Mouse (Mus musculus): ENCODE data around the gene Mre11a.

Gene Mre11a

DNA sequence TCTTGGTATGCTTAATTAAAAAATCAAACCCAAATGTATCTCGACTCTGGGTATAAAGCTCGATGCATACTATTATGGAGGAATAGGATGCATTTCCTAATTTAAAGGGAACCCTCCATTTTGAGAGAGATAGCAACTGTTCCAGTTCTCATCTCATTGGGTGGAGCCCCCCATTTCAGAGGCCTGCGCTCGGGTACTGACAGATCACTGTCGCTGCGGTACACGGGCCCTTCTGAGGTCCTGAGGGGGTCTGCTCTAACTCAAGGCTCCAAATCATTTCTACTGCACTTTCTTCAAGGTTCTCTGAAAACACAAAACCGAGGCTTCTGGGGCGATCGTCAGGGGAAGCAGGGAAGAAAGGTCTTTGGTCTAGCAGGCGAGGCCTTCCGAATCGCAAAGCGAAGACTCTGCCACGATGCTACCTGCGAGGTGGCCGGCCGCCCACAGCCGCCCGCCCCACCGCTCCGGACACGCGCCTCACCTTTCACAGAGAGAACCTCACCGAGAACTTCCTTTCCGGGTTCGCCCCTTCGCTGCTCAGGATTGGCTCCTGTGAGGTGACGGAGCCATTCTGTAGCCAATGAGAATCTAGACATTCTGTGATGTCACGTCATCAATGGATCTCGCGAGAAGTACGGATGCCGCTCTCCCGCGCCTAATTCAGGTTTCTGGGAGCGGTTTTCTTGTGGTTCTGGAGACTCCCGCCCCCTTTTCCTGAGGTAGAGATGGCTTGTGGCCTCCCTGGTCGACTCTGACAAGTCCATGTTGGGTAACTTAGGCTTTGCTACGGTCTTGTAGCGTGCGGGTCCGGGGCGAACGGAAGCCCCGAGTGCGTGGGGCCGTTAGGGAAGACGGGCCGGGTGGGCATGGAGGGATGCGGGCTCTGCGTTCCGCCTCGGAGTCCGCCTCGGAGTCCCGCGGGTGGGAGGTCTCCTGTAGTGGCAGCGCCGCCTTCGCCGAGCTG is at the start of gene Mre11a, which contains the start of gene Ankrd49:
TSS of gene Mre11a (plus strand) at position 616 of the 964 bp plus-strand sequence.
TSS of gene Ankrd49 (minus strand) at position 818 of the 964 bp plus-strand sequence.
- peak; percentile 86 to 93 for DNase-seq

DNA sequence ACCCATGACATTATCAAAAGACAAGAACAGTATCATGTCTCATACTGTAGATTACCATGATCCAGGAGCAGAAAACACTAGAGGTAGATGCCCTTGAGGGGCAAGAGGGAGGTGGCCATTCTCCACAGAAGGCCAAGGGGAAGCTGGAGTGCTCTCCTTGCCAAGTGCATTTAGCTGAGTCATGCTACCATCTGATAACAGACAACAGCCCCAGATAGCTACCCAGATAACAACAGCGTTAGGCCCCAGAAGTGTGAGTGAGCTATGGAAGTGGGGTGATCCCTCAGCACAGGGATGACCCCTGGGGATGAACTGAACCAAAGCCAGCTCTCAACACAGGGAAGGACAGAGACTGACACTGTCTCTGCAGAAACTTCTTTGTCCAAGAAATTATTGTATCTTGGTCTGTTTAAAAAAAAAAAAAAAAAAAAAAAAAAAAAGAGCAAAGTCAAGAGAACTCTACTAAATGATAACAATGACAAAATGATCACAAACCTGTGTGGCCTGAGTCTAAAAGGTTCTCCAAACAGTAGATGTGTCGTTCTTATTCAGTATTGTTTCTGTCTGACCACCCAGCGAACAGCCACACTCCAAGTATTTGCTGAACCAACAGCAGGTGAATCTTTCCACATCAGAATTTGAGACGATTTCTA is 44.8 kb upstream of the Mre11a start:
- no peak for DNase-seq

DNA sequence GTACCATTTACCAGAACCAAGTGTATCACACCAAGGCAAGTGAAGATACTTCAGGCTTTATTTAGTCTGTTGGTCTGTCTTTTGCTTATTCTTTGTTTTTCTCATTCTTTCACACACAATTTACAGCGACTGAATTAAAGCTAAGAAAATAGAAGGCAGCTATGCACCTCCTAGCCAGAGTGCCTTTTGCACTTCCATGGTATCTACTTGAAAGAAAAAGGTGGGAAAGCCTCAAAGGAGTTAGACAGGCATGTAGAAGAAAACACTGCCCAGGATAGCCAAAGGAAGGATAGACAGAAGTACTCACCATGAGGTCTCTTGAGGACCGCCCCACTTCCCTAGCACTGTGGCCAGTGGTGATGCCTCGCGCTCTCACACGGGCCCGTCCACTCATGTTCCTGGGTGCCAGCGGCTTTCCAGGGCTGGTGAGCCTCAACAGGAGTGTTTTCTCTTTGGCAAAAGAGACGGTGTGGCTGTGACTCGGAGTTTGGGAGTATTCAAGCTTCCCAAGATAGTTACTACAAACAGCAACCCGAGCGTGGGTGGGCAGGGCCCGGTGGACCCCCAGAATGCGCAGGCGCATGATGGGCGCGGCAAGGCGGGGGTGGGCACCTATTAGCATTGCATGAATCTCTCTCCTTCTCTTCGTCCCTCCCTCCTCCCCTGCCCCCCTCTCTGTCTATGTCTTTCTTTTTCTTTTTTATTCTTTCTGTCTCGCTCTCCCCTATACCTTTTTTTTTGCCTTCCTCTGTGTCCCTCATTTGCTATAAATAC is 44.1 kb upstream of the Mre11a start, which contains the start of gene Piwil4:
TSS of gene Piwil4 (minus strand) at position 583 of the 774 bp plus-strand sequence.
- no peak for DNase-seq

DNA sequence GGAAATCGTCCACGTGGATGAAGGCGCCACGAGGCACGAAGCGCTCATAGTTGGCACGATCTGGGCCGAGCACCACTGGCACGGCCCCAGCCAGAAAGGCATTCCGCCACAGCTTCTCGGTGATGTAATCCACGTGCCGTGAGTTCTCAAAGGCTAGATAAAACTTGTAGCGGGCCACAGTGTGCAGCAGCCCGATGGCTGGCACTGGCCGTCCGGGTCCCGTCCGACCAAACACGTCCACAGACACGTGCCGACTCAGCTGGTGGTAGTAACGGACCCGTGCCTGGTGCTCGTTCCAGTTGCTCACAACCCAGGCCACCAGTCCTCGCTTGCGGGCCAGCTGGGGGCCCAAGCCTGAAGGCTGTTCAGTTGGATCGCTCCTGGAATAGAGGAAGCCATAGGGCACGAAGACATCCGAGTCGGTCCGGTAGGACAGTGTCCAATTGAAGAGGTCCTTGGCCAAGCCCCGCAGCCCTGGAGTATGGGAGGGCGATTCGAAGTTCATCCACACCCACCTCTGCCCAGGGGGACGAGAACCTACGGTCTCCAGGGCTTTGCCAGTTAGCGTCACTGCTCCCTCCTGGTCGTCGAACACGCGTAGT is 33.5 kb upstream of the Mre11a start:
- no peak for DNase-seq

DNA sequence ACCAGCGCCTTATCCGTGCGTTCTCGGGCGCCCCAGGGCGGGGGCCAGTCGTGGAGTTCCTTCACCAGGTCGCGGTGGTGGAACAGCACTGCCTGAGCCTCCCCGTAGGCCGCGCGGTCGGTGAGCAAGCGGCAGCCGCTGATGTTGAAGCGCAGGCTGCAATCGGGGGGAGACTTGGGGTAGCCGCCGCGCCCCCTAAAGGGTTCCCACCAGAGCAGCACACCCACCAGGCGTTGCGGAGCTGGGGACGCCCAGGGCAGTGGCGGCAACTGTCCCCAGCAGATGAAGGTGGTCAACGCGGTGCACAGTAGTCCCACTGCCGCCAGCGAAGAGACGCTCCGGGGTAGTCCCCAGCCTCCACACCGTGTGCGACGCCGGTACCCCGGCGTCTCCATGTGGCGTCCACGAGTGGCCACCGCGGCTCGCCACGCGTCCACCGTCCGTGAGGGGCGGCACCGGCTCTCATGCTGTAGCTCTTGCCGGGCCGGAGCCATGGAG is 32.9 kb upstream of the Mre11a start:
- no peak for DNase-seq

DNA sequence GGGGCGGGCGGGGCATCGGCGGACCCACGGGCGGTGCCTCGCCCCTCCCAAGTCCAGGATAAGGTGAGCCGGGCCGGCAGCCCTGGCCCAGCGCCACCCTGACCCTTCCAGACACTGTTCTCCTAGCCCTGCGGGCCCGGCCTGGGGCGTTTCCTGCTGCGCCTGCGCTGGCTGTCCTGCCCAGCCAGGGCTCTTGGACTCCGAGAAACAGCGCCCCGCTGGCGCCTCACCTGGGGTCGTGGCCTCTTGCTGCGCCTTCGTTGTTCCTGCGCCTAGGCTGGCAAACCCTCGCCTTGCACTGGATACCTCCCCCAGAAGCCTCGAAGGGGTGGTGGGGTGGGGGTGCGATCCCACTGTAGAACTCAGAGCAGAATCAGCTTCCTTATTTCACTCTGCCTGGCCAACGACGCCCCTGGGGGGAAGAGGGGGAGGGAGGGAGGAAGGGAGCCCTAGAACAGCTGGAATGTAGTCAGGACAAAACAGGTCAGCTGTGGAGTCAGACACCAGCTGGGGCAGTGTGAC is 32.4 kb upstream of the Mre11a start, which contains the start of gene Fut4:
TSS of gene Fut4 (minus strand) at position 393 of the 522 bp plus-strand sequence.
- no peak for DNase-seq

DNA sequence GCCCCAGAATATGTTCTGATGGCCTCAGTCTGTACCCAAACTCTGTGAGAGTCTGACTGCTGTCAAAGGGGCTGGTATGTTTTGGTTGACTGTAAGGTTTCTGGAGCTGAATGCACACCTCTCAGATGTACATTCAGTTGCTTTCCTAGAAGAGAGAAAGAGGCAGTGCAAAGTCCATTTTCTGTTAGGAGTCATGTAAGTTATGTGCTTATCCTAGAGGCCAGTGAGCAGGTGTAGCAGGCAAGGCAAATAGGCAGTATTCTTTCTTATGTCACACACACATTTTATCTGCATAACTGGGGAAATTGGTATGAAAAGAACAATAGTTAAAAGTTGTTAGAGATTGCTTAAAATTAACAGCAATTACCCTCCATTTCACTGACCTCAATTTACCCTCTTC is 30.5 kb upstream of the Mre11a start:
- no peak for DNase-seq

DNA sequence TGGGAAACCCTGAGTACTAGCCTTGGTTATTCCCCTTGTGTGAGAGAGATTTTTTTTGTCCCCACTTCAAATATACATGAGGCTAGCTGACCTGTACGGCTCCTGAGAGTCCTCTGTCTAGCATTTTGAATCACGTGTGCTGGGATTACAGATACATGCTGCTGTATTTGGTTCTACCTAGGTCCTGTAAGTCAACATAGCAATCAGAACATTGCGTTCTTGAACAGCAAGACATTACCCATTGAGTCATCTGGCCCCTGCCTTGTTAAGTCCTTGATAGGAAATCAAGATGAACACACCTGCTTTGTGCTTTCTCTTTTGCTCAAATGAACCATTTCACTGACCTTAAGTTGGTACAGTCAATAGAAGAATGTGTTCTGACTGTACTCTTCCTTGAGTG is 30.0 kb upstream of the Mre11a start:
- DNase-seq, result no peak

DNA sequence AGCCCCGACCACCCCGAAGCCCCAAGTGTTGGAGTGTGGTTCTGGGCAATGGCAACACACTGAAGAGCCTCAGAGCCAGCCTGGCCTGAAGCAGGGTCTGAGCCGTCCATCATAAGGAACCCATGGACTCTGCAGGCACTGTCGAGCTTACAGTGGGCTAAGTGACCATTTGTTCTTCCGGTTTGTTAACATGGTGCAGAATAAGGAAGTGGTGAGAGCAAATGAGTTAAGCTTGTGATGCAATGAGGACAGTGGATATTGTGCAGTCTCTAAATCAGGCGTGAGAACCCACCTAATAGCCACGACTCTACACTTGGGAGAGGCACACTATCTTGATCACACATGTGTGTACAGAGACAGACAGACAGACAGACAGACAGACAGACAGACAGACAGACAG is 25.9 kb upstream of the Mre11a start:
- DNase-seq, result no peak

DNA sequence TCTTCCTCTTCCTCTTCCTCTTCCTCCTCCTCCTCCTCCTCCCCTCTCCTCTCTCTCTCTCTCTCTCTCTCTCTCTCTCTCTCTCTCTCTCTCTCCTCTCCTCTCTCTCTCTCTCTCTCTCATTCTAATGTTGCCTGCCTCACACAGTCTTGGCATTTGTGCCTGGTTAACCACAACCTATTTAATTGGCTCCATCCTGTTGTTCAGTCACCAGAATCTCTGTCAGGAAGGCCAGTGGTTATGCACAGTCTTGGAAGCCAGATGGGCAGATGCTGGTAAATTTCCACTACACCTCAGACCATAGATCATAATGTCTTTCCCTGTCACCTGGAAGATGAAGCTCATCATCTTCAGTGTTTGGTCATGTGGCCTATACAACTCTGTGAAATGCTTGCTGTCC is 25.2 kb upstream of the Mre11a start:
- DNase-seq, result no peak

DNA sequence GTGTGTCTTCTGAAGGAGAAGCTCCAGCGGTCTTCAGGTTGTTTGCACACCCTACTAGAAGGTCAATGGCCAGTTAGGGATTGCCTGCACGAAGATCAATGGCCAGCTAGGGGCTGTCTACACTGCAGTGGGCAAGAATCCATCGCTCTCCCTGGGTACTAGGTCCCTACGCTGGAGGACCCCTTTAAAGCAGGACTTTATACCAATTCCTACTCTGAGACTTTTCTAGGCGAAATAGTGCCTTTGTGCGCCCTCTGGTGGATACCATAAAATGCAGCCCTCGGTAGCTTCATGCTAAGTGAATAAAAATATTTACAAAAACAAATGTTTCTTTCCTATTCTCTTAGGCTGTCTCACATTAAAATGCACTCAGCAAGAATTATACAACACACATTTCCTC is 19.7 kb upstream of the Mre11a start:
- peak; percentile 18 to 38 for DNase-seq

DNA sequence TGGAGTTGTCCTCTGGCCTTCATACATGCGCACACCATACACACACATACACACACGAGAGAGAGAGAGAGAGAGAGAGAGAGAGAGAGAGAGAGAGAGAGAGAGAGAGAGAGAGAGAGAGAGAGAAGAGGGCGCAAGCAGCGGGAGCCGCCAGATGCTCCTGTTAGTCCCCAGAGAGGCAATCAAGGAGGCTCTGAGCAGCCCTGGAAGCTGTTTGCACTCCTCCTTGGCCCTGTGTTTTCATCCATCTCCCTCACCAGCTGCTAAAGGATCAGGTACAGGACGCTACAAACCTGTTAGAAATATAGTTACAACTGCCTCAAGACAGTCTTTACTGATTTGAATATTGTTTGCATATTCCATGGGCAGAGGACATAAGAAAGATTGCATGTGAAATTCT is 14.6 kb upstream of the Mre11a start:
- DNase-seq, result no peak

DNA sequence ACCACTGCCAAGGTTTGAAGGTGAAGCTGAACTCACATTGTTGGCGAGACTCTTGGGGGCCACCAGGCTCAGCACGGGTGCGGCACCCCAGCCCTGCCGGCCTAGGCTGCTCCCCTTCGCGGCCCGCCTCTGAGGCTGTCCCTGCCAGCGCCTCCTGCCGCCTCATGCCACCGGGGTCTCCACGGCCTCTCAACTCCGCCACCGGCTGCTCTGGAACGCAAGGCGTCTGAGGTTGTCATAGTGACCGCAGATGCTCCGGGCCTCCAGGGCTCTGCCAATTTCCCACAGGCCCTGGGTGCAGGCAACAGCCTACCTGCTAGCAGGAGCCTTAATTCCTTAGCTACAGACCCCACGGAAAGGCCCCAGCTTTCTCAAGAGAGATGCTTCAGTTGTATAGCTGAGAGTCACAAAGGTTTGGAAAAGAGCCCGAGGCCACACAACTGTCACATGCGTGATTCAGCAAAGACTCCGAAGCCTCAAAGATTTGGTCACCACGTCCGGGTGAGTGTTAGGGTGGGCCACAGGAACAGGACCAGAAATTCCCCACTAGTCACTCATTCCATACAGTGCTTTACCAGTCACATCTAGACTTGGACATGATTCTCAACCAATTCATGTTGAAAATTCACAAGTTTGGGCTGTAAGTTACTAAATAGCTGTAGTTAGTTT is 13.5 kb upstream of the Mre11a start, which contains the start of gene 1700012B09Rik:
TSS of gene 1700012B09Rik (minus strand) at position 228 of the 669 bp plus-strand sequence.
- DNase-seq, result no peak

DNA sequence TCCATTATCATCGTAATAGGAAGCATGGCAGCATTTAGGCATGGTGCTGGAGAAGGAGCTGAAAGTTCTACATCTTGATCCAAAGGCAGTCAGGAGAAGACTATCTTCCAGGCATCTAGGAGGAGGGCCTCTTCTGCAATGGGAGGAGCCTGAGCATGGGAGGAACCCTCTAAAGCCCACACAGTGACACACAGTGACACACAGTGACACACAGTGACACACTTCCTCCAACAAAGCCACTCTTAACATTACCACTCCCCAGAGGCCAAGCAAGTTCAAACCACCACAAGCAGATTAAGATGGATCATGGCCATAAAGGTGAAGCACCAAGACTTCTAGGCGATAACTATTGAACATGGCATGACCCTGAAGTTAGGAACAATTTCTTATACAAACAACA is 12.4 kb upstream of the Mre11a start:
- DNase-seq, result no peak

DNA sequence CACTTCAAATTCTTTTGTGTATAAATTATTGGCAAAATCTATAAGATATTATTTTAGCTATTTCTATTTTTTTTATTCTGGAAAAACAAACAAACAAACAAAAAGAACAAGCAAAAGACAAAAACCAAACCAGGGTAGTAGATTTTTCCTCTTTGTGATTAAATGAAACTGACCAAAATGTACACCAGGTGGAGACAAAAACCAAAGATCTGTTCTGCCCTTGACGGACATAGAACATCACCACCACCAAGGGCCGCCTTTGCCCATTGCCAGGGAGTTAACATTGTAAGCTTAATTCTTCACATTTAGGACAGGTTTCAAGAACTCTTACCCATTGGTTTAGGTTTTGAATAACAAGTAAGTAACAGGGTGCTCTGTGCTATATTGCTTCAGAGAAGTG is 10.6 kb upstream of the Mre11a start:
- no peak for DNase-seq

DNA sequence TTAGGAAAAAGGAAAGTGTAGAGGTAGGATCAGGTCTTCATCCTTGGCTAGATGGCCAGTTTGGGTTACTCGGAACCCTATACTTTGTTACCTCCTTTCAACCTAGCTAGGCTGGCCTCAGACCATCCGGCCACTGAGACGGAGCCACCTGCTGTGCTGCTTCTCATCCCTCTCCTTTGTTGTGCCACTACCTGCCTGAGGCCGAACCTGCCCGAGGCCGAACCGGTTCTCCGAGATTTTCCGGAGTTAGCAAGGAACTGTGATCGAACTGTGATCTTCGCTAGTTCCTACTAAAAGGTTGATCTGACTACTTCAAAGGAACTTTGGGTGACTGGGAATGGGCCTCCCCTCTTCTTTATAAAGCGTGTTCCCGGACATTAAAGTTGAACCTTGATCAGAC is 6.1 kb upstream of the Mre11a start:
- no peak for DNase-seq

DNA sequence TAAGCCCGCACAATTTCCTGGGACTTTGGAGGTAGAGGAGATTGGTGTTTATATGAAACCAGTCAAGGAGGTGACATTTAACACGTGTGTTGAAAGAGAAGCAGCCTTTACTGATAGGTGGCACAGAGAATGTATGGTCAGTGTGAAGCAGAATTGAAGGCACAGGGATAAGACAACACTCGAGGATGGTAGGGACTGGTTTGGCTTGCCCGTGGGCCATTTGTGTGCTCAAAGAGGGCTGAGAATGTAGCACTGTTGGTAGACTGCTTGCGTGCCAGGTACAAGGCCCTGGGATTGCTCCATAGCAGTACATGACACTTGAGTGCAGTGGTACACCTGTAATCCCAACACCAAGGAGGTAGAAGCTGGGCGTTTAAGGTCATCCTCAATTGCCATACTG is 2.9 kb downstream of the Mre11a start:
- DNase-seq, result no peak

DNA sequence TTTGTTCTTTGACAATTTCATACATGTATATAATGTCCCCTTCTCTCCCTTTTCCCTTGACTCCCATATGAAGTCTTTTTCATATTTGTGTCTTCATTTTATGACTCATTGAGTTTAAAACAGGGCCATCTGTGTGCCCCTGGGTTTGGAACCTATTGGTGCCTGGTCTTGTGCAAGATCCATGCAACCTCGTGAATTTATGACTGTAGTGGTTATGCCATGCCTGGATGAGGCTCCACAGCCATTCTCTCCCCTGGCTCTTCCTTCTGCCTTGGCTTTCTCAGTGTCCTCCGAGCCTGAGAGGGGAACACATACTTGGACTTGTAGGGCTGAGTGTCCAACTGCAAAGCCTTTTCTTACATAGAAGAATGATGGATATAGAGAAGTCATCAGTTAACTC is 21.3 kb downstream of the Mre11a start:
- no peak for DNase-seq

DNA sequence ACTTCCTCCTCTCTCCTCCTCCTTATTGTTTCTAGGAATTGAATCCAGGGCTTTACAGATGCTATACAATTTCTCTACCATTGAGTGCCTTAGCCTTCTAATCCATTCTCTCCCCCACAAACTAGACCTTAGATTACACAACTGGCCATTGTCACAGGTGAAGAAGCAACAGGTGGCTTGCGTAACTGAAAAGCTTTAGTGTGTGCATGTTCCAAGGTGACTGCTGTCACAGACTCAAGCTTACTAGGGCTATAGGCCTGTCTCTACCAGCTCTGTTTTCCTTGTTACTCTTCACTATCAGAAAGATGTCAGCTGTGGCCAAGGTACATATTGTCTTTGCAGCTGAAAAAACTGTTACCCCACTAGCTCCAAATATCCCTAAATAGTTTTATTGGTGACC is 22.3 kb downstream of the Mre11a start:
- DNase-seq, result no peak

DNA sequence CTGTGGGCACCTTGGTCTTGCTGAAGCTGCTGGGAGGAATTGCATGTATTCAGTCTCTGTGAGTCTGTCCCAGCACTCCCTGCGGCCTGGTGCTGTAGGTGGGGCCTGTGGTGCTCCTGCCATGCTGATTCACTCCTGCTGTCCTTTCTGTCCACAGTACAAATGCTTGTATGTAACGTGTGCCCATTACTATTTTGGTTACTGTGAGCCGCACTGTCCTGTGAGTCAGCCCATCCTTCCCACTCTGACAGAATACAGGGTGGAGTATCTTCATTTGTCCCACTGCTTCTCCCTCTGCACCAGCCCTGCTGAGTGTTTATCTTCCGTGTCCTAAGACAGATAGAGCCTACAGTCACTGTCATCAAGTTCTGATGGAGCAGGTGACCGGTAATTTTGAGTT is 25.7 kb downstream of the Mre11a start:
- no peak for DNase-seq

DNA sequence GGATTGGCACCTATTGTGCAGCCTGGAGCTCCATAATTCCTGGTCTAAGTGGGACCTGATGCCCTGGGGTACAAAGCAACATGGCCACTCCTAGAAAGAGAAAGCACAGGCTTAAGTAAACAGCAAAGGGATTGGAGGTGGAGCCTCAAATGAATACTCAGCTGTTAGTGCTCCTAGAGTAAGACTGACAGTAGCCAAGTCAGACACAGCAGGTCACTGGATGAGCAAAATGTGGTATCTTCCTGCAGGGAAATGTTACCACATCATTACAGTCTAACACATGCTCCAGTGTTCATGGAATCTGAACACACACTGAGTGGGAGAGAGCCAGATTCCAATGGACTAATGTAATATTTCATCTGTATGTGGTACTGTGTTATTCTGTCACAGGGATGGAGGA is 36.9 kb downstream of the Mre11a start:
- DNase-seq, result no peak

DNA sequence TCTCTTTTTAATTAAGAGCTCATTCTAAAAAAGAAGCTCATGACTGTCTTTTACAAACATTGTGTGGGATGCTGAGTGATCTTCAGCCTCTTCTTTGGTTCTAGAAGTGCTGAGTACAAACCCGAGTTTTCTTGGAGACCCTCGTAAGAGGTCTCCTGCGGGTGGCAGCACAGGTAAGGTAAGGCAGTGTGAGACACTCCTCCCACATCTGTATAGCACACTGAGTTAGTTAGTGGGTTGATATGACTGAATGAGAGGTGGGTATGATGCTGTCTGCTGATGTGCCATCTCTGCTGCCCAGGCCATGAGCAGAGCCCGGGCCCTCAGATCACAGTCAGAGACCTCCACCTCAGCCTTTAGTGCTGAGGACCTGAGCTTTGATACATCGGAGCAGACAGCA is 40.4 kb downstream of the Mre11a start:
- no peak for DNase-seq

Data from cerebellum, postnatal 36 days (tissue).